11 mouse cellular contexts compared by ENCODE assay signal in genomic region chr8:84713381-84713780, GRCm38 (mm10). TPM values are rescaled to one million over a fixed set of nuclear protein-coding genes. Genes with fewer than 3 reads are reported as not detected.
A peak's percentile ranks its signal among the peaks of the same experiment; 100 is the strongest.
DNase-seq lines count a peak whose midpoint lies in the region; ATAC-seq and TF ChIP-seq lines count a peak whose summit lies in the region.
"Had no signal": no experiment of that assay in that cellular context is flagged by ENCODE, and none has a peak within 500 bp of the region (broad histone marks: within the 10 kb centered on the region; RNA-seq: fewer than 3 reads in every experiment).

No protein-coding gene starts in this region.

- no peak for TF ChIP-seq CTCF in cortical plate, adult 2 months (IDR thresholded peaks at IDR 0.05; ENCODE audit: extremely low read depth, insufficient read depth, low read length)

- WGBS in heart, embryonic 16.5 days: 68% methylated on average over 4 of the region's 4 CpGs
- WGBS in hindbrain, embryonic 12.5 days: 43% methylated on average over 4 of the region's 4 CpGs
- WGBS in midbrain, embryonic 13.5 days: 49% methylated on average over 4 of the region's 4 CpGs

- no peaks in the 10 kb centered on the region for H3K36me3 ChIP-seq in heart, embryonic 16.5 days (ENCODE audit: control insufficient read depth, insufficient read depth)
- no peaks in the 10 kb centered on the region for H3K36me3 ChIP-seq in hindbrain, embryonic 12.5 days
- peaks cover 3% of the 10 kb centered on the region; the same call in 1 of the 2 replicates for H3K36me3 ChIP-seq in midbrain, embryonic 13.5 days

- DNase-seq in heart, adult 8-10 months (ENCODE audit: low spot score): no peak
- DNase-seq in adrenal gland, adult (ENCODE audit: inconsistent age in 2 of 2, low spot score in 1 of 2): no peak
- DNase-seq in frontal cortex, postnatal 10 days (ENCODE audit: low spot score in 2 of 2): no peak
- DNase-seq in gastrocnemius, postnatal 25 days: no peak
- DNase-seq: adrenal gland, postnatal 10 days; gastrocnemius, postnatal 14 days had no signal

- no peak for TF ChIP-seq POLR2A in cortical plate, adult 2 months (IDR thresholded peaks at IDR 0.05; ENCODE audit: extremely low read depth, insufficient read depth, low read length)

- peak overlapping the region; percentile 81 for H3K27ac ChIP-seq in heart, embryonic 16.5 days (ENCODE audit: low read length)
- peak overlapping the region; percentile 63 for H3K27ac ChIP-seq in cortical plate, adult 2 months (ENCODE audit: insufficient read depth, low read length)
- H3K27ac ChIP-seq in hindbrain, embryonic 12.5 days: peak overlapping the region; percentile 93
- peak overlapping the region; percentile 94 for H3K27ac ChIP-seq in midbrain, embryonic 13.5 days
- H3K27ac ChIP-seq: liver, embryonic 14.5 days had no signal

- H3K4me2 ChIP-seq in heart, embryonic 16.5 days (ENCODE audit: low read depth, low read length): no peak overlapping the region
- no peak overlapping the region for H3K4me2 ChIP-seq in hindbrain, embryonic 12.5 days (replicated peaks)
- H3K4me2 ChIP-seq in midbrain, embryonic 13.5 days (replicated peaks): no peak overlapping the region

- no peak for ATAC-seq in heart, embryonic 16.5 days (replicated peaks; ENCODE audit: extremely low read depth, insufficient read depth, low FRiP score)
- no peak for ATAC-seq in hindbrain, embryonic 12.5 days (ENCODE audit: low FRiP score)
- no peak for ATAC-seq in midbrain, embryonic 13.5 days

- H3K4me3 ChIP-seq in heart, embryonic 16.5 days (ENCODE audit: low read length): no peak overlapping the region
- no peak overlapping the region for H3K4me3 ChIP-seq in cortical plate, adult 2 months (ENCODE audit: insufficient read depth, low read length)
- no peak overlapping the region for H3K4me3 ChIP-seq in hindbrain, embryonic 12.5 days
- H3K4me3 ChIP-seq in midbrain, embryonic 13.5 days (replicated peaks): no peak overlapping the region

- no peaks in the 10 kb centered on the region for H3K9me3 ChIP-seq in heart, embryonic 16.5 days (replicated peaks; ENCODE audit: control insufficient read depth, low read length)
- no peaks in the 10 kb centered on the region for H3K9me3 ChIP-seq in hindbrain, embryonic 12.5 days (replicated peaks)
- no peaks in the 10 kb centered on the region for H3K9me3 ChIP-seq in midbrain, embryonic 13.5 days

- peaks cover 17% of the 10 kb centered on the region for H3K4me1 ChIP-seq in heart, embryonic 16.5 days (ENCODE audit: control insufficient read depth, insufficient read depth, low read length)
- H3K4me1 ChIP-seq in cortical plate, adult 2 months (ENCODE audit: control insufficient read depth, insufficient read depth, low read length): peaks cover 5% of the 10 kb centered on the region; the same call in 1 of the 2 replicates
- H3K4me1 ChIP-seq in hindbrain, embryonic 12.5 days: peaks cover 74% of the 10 kb centered on the region
- H3K4me1 ChIP-seq in midbrain, embryonic 13.5 days (replicated peaks): peaks cover 68% of the 10 kb centered on the region

- peaks cover 12% of the 10 kb centered on the region for H3K27me3 ChIP-seq in heart, embryonic 16.5 days (ENCODE audit: control insufficient read depth, insufficient read depth, low read length)
- peaks cover 76% of the 10 kb centered on the region for H3K27me3 ChIP-seq in hindbrain, embryonic 12.5 days
- peaks cover 62% of the 10 kb centered on the region for H3K27me3 ChIP-seq in midbrain, embryonic 13.5 days

- peak overlapping the region; percentile 45; the same call in 1 of the 2 replicates for H3K9ac ChIP-seq in heart, embryonic 16.5 days (ENCODE audit: low read length)
- peak overlapping the region; percentile 48; the same call in 1 of the 2 replicates for H3K9ac ChIP-seq in hindbrain, embryonic 12.5 days
- no peak overlapping the region for H3K9ac ChIP-seq in midbrain, embryonic 13.5 days (replicated peaks)
- H3K9ac ChIP-seq: liver, embryonic 14.5 days had no signal

RNA-seq across cellular contexts. Expression of gene G430095P16Rik, which starts 9.4 kb away (rescaled TPM):
- 3.1 and 4.7 TPM in 2 replicates for polyA plus RNA-seq in heart, embryonic 16.5 days (2015; fragmentation: Nextera tagmentation; extraction: Ambion mirVana)
- total RNA-seq in heart, adult 8-10 months (2022): under 1 TPM in 1 of 4 experiments, not detected in 3; 0.66 TPM
- polyA plus RNA-seq in cortical plate, adult 2 months (2012; rRNA removed): 0.30 and 0.42 TPM in 2 replicates
- polyA plus RNA-seq in hindbrain, embryonic 12.5 days (2016; fragmentation: Nextera tagmentation; extraction: Ambion mirVana): 3.0 and 3.6 TPM in 2 replicates
- polyA plus RNA-seq in midbrain, embryonic 13.5 days (2015; fragmentation: Nextera tagmentation; extraction: Ambion mirVana): 1.3 and 1.9 TPM in 2 replicates
- under 1 TPM; 0.54 to 0.67 TPM for total RNA-seq in gastrocnemius, postnatal 25 days (2021)

RNA-seq across cellular contexts. Expression of gene Lyl1, which starts 12.1 kb away (rescaled TPM):
- 10.2 and 12.0 TPM in 2 replicates for polyA plus RNA-seq in heart, embryonic 16.5 days (2015; fragmentation: Nextera tagmentation; extraction: Ambion mirVana)
- total RNA-seq in heart, adult 8-10 months (2022): 1 to 10 TPM; 3.5 to 4.8 (median 4.3) TPM
- 3.3 and 3.4 TPM in 2 replicates for polyA plus RNA-seq in cortical plate, adult 2 months (2012; rRNA removed)
- 4.6 and 4.9 TPM in 2 replicates for polyA plus RNA-seq in hindbrain, embryonic 12.5 days (2016; fragmentation: Nextera tagmentation; extraction: Ambion mirVana)
- polyA plus RNA-seq in midbrain, embryonic 13.5 days (2015; fragmentation: Nextera tagmentation; extraction: Ambion mirVana): 2.1 and 2.4 TPM in 2 replicates
- 1 to 10 TPM; 1.3 to 2.0 TPM for total RNA-seq in gastrocnemius, postnatal 25 days (2021)

RNA-seq across cellular contexts. Expression of gene Nacc1, which starts 25.7 kb away (rescaled TPM):
- polyA plus RNA-seq in heart, embryonic 16.5 days (2015; fragmentation: Nextera tagmentation; extraction: Ambion mirVana): 11.7 and 14.4 TPM in 2 replicates
- total RNA-seq in heart, adult 8-10 months (2022): 10 to 100 TPM; 26.7 to 36.0 (median 33.4) TPM
- polyA plus RNA-seq in cortical plate, adult 2 months (2012; rRNA removed): 86.5 and 86.7 TPM in 2 replicates
- 20.9 and 21.3 TPM in 2 replicates for polyA plus RNA-seq in hindbrain, embryonic 12.5 days (2016; fragmentation: Nextera tagmentation; extraction: Ambion mirVana)
- polyA plus RNA-seq in midbrain, embryonic 13.5 days (2015; fragmentation: Nextera tagmentation; extraction: Ambion mirVana): 16.8 and 17.3 TPM in 2 replicates
- total RNA-seq in gastrocnemius, postnatal 25 days (2021): 10 to 100 TPM; 20.0 to 22.2 TPM

RNA-seq across cellular contexts. Expression of gene Trmt1, which starts 27.3 kb away (rescaled TPM):
- 43.2 and 46.7 TPM in 2 replicates for polyA plus RNA-seq in heart, embryonic 16.5 days (2015; fragmentation: Nextera tagmentation; extraction: Ambion mirVana)
- total RNA-seq in heart, adult 8-10 months (2022): 10 to 100 TPM; 30.9 to 41.7 (median 38.5) TPM
- 145 and 185 TPM in 2 replicates for polyA plus RNA-seq in cortical plate, adult 2 months (2012; rRNA removed)
- polyA plus RNA-seq in hindbrain, embryonic 12.5 days (2016; fragmentation: Nextera tagmentation; extraction: Ambion mirVana): 51.2 and 55.9 TPM in 2 replicates
- polyA plus RNA-seq in midbrain, embryonic 13.5 days (2015; fragmentation: Nextera tagmentation; extraction: Ambion mirVana): 50.1 and 55.7 TPM in 2 replicates
- total RNA-seq in gastrocnemius, postnatal 25 days (2021): 10 to 100 TPM; 36.7 to 40.2 TPM

RNA-seq across cellular contexts. Expression of gene Ier2, which starts 50.7 kb away (rescaled TPM):
- 43.0 and 43.3 TPM in 2 replicates for polyA plus RNA-seq in heart, embryonic 16.5 days (2015; fragmentation: Nextera tagmentation; extraction: Ambion mirVana)
- total RNA-seq in heart, adult 8-10 months (2022): 10 to 100 TPM; 12.8 to 26.9 (median 17.4) TPM
- 9.6 and 13.4 TPM in 2 replicates for polyA plus RNA-seq in cortical plate, adult 2 months (2012; rRNA removed)
- 62.5 and 64.8 TPM in 2 replicates for polyA plus RNA-seq in hindbrain, embryonic 12.5 days (2016; fragmentation: Nextera tagmentation; extraction: Ambion mirVana)
- 20.0 and 26.3 TPM in 2 replicates for polyA plus RNA-seq in midbrain, embryonic 13.5 days (2015; fragmentation: Nextera tagmentation; extraction: Ambion mirVana)
- 1 to 10 TPM; 5.9 to 7.1 TPM for total RNA-seq in gastrocnemius, postnatal 25 days (2021)
